ENCODE assay signal across 7 mouse cellular contexts in the genomic region with DNA sequence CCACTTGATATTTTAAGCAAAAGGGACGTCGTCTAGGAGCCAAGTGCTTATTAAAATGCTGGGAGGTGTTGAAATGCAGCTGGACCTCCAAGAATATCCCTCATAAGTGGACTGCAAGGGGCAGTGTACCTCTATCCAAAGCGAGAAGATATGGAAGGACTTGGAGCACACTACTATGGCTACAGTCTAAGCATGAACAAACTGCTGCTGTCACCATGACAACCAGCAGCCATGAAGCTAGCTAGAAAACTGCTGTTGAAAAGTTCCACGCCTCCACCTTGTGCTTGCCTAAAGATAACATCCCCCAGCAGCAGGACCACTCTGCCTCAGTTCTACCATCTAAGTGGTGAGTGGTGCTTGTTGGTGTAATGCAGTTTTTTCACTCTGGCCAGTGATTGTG.
A peak's percentile ranks its signal among the peaks of the same experiment; 100 is the strongest.
DNase-seq lines count a peak whose midpoint lies in the region; ATAC-seq and TF ChIP-seq lines count a peak whose summit lies in the region.

No protein-coding gene starts in this region.

- H3K9me3 ChIP-seq in limb, embryonic 14.5 days (ENCODE audit: control insufficient read depth, low read length), result no peaks in the 10 kb centered on the region
- no peaks in the 10 kb centered on the region for H3K9me3 ChIP-seq in limb, embryonic 10.5 days (replicated peaks)

- H3K4me1 ChIP-seq in limb, embryonic 14.5 days (ENCODE audit: control insufficient read depth, insufficient read depth, low read length), result no peaks in the 10 kb centered on the region
- H3K4me1 ChIP-seq in limb, embryonic 10.5 days, result no peaks in the 10 kb centered on the region

- H3K4me2 ChIP-seq in limb, embryonic 14.5 days (replicated peaks; ENCODE audit: low read depth, low read length, severe bottlenecking), result no peak overlapping the region

- H3K9ac ChIP-seq in limb, embryonic 14.5 days (ENCODE audit: low read depth, low read length, severe bottlenecking), result no peak overlapping the region

- no peak for DNase-seq in limb, embryonic 14.5 days (ENCODE audit: low spot score)
- DNase-seq in limb, embryonic 10.5 days (ENCODE audit: low spot score), result no peak
- DNase-seq in frontal cortex, postnatal 10 days (ENCODE audit: low spot score in 2 of 2), result peak; percentile 32 to 40
- DNase-seq in left cerebral cortex, adult 8-10 months (ENCODE audit: low spot score in 2 of 2), result peak; percentile 32 to 70
- DNase-seq in right cerebral cortex, postnatal 4 days, result peak; percentile 13
- no peak for DNase-seq in gastrocnemius, adult 8-10 months (ENCODE audit: low spot score in 2 of 2)
- DNase-seq in retina, embryonic 14.5 days (ENCODE audit: low spot score), result no peak

- H3K27me3 ChIP-seq in limb, embryonic 14.5 days (ENCODE audit: control insufficient read depth, insufficient read depth, low read length), result no peaks in the 10 kb centered on the region
- H3K27me3 ChIP-seq in limb, embryonic 10.5 days (ENCODE audit: low read depth, poor library complexity, severe bottlenecking), result no peaks in the 10 kb centered on the region

- WGBS in limb, embryonic 14.5 days, result 59% methylated on average over 4 of the region's 4 CpGs
- WGBS in limb, embryonic 10.5 days, result 78% methylated on average over 4 of the region's 4 CpGs

- H3K27ac ChIP-seq in limb, embryonic 14.5 days (replicated peaks; ENCODE audit: low read depth, low read length), result no peak overlapping the region
- H3K27ac ChIP-seq in limb, embryonic 10.5 days, result no peak overlapping the region

- no peak for TF ChIP-seq POLR2A in limb, embryonic 14.5 days (IDR thresholded peaks at IDR 0.05; ENCODE audit: borderline replicate concordance, extremely low read depth, insufficient read depth, insufficient read length)

- H3K36me3 ChIP-seq in limb, embryonic 14.5 days (ENCODE audit: control insufficient read depth, insufficient read depth, low read length), result no peaks in the 10 kb centered on the region
- H3K36me3 ChIP-seq in limb, embryonic 10.5 days, result no peaks in the 10 kb centered on the region

- peak; percentile 23; the same call in 1 of the 2 replicates for ATAC-seq in limb, embryonic 14.5 days (ENCODE audit: low FRiP score, low read depth)

- H3K4me3 ChIP-seq in limb, embryonic 14.5 days (replicated peaks; ENCODE audit: low read length), result no peak overlapping the region
- H3K4me3 ChIP-seq in limb, embryonic 10.5 days, result no peak overlapping the region

Comparison
In these comparisons a context has a peak if more than half of its experiments do, and no peak if none do; other contexts are left out.
1. DNase-seq: peak in frontal cortex, postnatal 10 days (2 of 2), left cerebral cortex, adult 8-10 months (2 of 2) and right cerebral cortex, postnatal 4 days (single experiment); none in limb, embryonic 14.5 days (single experiment), limb, embryonic 10.5 days (single experiment), gastrocnemius, adult 8-10 months (0 of 2) and retina, embryonic 14.5 days (single experiment).